ENCODE assay signal across 24 mouse cellular contexts in the genomic region with DNA sequence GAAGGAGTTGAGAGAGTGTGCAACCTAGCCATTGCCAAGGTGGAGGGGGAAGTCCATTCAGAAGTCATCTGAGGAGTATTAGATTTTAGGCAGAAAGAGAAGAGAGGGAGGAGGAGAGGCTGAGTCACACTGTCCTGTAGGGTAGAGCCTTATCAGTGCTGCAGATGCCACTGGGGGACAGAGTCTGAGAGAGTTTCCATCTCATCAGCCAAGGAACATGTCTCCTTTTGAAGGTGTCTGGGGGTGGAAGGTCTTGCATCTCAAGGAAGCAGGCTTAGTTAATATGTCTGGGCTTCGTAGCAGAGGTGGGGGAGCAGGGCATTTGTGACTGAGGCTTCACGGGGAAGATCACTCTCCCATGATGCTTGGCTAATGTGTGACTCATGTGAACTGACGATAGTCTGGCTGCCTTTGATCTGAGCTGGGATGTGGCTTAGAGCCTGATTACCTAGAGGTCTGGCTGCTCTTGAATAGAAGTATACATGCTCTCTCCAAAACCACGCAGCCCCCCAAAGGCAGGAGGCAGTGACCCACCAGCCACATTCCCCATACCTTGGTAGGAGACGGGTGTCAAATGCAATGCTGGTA. TPM values are rescaled to one million over a fixed set of nuclear protein-coding genes. Genes with fewer than 3 reads are reported as not detected.
A peak's percentile ranks its signal among the peaks of the same experiment; 100 is the strongest.
DNase-seq lines count a peak whose midpoint lies in the region; ATAC-seq and TF ChIP-seq lines count a peak whose summit lies in the region.
"Had no signal": no experiment of that assay in that cellular context is flagged by ENCODE, and none has a peak within 500 bp of the region (broad histone marks: within the 10 kb centered on the region; RNA-seq: fewer than 3 reads in every experiment).

No protein-coding gene starts in this region.

- no peaks in the 10 kb centered on the region for H3K27me3 ChIP-seq in kidney, embryonic 16.5 days (ENCODE audit: insufficient read depth, low read length)
- no peaks in the 10 kb centered on the region for H3K27me3 ChIP-seq in ES-Bruce4 (ENCODE audit: control insufficient read depth, insufficient read depth, low read length, poor library complexity, severe bottlenecking)
- H3K27me3 ChIP-seq in hindbrain, embryonic 16.5 days (replicated peaks; ENCODE audit: control insufficient read depth, insufficient read depth, low read length): no peaks in the 10 kb centered on the region
- H3K27me3 ChIP-seq in limb, embryonic 10.5 days (ENCODE audit: low read depth, poor library complexity, severe bottlenecking): peaks cover 18% of the 10 kb centered on the region; the same call in 1 of the 2 replicates
- H3K27me3 ChIP-seq: midbrain, embryonic 13.5 days; stomach, embryonic 15.5 days had no signal

- TF ChIP-seq EP300 in ES-Bruce4 (IDR thresholded peaks at IDR 0.05; ENCODE audit: insufficient read depth, low read depth, low read length): no peak

- DNase-seq in kidney, adult 18-20 months: no peak
- peak; percentile 58 for DNase-seq in MEL-GATA-1-ER (ENCODE audit: extremely low read depth, low read depth)
- DNase-seq in c-Kit-positive CD71-negative TER-119-negative erythroid progenitor cells, embryonic 14.5 days (ENCODE audit: low read depth): peak; percentile 7
- no peak for DNase-seq in left cerebral cortex, adult 9 months (ENCODE audit: low spot score in 2 of 2)
- no peak for DNase-seq in limb, embryonic 10.5 days (ENCODE audit: low spot score)
- DNase-seq: cerebellum, adult 18-20 months; cerebellum, postnatal 14 days; gastrocnemius, postnatal 14 days; heart, adult 18-20 months; heart, postnatal 36 days; kidney, postnatal 25 days; liver, postnatal 0 days; lung, postnatal 36 days had no signal

- H3K9me3 ChIP-seq in kidney, embryonic 16.5 days (ENCODE audit: low read length): no peaks in the 10 kb centered on the region
- H3K9me3 ChIP-seq in ES-Bruce4 (replicated peaks; ENCODE audit: control insufficient read depth, insufficient read depth, low read length, poor library complexity, severe bottlenecking): no peaks in the 10 kb centered on the region
- H3K9me3 ChIP-seq in hindbrain, embryonic 16.5 days (ENCODE audit: control insufficient read depth, low read length): no peaks in the 10 kb centered on the region
- H3K9me3 ChIP-seq in limb, embryonic 10.5 days (replicated peaks): no peaks in the 10 kb centered on the region
- H3K9me3 ChIP-seq: hindbrain, embryonic 12.5 days; liver, embryonic 12.5 days; midbrain, embryonic 13.5 days; stomach, embryonic 15.5 days had no signal

- H3K27ac ChIP-seq in kidney, embryonic 16.5 days (ENCODE audit: low read length): no peak overlapping the region
- peak overlapping the region; percentile 80 for H3K27ac ChIP-seq in ES-Bruce4 (ENCODE audit: insufficient read depth, low read length)
- H3K27ac ChIP-seq in hindbrain, embryonic 16.5 days (ENCODE audit: low read depth, low read length): no peak overlapping the region
- no peak overlapping the region for H3K27ac ChIP-seq in limb, embryonic 10.5 days
- H3K27ac ChIP-seq: hindbrain, embryonic 12.5 days; liver, embryonic 12.5 days; midbrain, embryonic 13.5 days; stomach, embryonic 15.5 days had no signal

- no peak overlapping the region for H3K4me3 ChIP-seq in kidney, embryonic 16.5 days (ENCODE audit: low read length)
- H3K4me3 ChIP-seq in ES-Bruce4 (ENCODE audit: low read depth, low read length): no peak overlapping the region
- no peak overlapping the region for H3K4me3 ChIP-seq in hindbrain, embryonic 16.5 days (ENCODE audit: low read length)
- no peak overlapping the region for H3K4me3 ChIP-seq in limb, embryonic 10.5 days
- H3K4me3 ChIP-seq: erythroblast, embryonic 14.5 days; hindbrain, embryonic 12.5 days; liver, embryonic 12.5 days; midbrain, embryonic 13.5 days; stomach, embryonic 15.5 days had no signal

- WGBS in kidney, embryonic 16.5 days: 69% methylated on average over 5 of the region's 5 CpGs
- WGBS in hindbrain, embryonic 16.5 days: 84% methylated on average over 5 of the region's 5 CpGs
- WGBS in limb, embryonic 10.5 days: 81% methylated on average over 5 of the region's 5 CpGs

- no peak overlapping the region for H3K4me2 ChIP-seq in kidney, embryonic 16.5 days (replicated peaks; ENCODE audit: low read depth, low read length)
- no peak overlapping the region for H3K4me2 ChIP-seq in hindbrain, embryonic 16.5 days (ENCODE audit: low read length)
- H3K4me2 ChIP-seq: heart, embryonic 11.5 days; hindbrain, embryonic 12.5 days; liver, embryonic 12.5 days; midbrain, embryonic 13.5 days; stomach, embryonic 15.5 days had no signal

- H3K9ac ChIP-seq in kidney, embryonic 16.5 days (replicated peaks; ENCODE audit: low read length): no peak overlapping the region
- peak overlapping the region; percentile 38 for H3K9ac ChIP-seq in ES-Bruce4 (ENCODE audit: low read depth, poor library complexity, severe bottlenecking)
- H3K9ac ChIP-seq in hindbrain, embryonic 16.5 days (ENCODE audit: low read depth, low read length): no peak overlapping the region
- H3K9ac ChIP-seq: hindbrain, embryonic 12.5 days; liver, embryonic 12.5 days; liver, postnatal 0 days; midbrain, embryonic 13.5 days; stomach, embryonic 15.5 days had no signal

- peaks cover 5% of the 10 kb centered on the region for H3K4me1 ChIP-seq in kidney, embryonic 16.5 days (ENCODE audit: insufficient read depth, low read length)
- peaks cover 10% of the 10 kb centered on the region for H3K4me1 ChIP-seq in ES-Bruce4 (ENCODE audit: control insufficient read depth, insufficient read depth, low read length)
- peaks cover 32% of the 10 kb centered on the region for H3K4me1 ChIP-seq in hindbrain, embryonic 16.5 days (ENCODE audit: control insufficient read depth, insufficient read depth, low read depth, low read length)
- peaks cover 18% of the 10 kb centered on the region for H3K4me1 ChIP-seq in limb, embryonic 10.5 days
- H3K4me1 ChIP-seq: liver, embryonic 12.5 days had no signal

- TF ChIP-seq CTCF in ES-Bruce4 (IDR thresholded peaks at IDR 0.05; ENCODE audit: low read depth, low read length): no peak

- TF ChIP-seq POLR2A in ES-Bruce4 (IDR thresholded peaks at IDR 0.05; ENCODE audit: insufficient read depth, low read length): no peak

- H3K36me3 ChIP-seq in kidney, embryonic 16.5 days (ENCODE audit: insufficient read depth, low read length): no peaks in the 10 kb centered on the region
- H3K36me3 ChIP-seq in ES-Bruce4 (ENCODE audit: control insufficient read depth, insufficient read depth, low read length, poor library complexity, severe bottlenecking): peaks cover 3% of the 10 kb centered on the region; the same call in 1 of the 2 replicates
- no peaks in the 10 kb centered on the region for H3K36me3 ChIP-seq in hindbrain, embryonic 16.5 days (ENCODE audit: control insufficient read depth, insufficient read depth, low read length)
- no peaks in the 10 kb centered on the region for H3K36me3 ChIP-seq in limb, embryonic 10.5 days
- H3K36me3 ChIP-seq: hindbrain, embryonic 12.5 days; liver, embryonic 12.5 days; midbrain, embryonic 13.5 days; stomach, embryonic 15.5 days had no signal

- peak; percentile 52; the same call in 1 of the 2 replicates for ATAC-seq in kidney, embryonic 16.5 days (ENCODE audit: low FRiP score, low TSS enrichment)
- no peak for ATAC-seq in hindbrain, embryonic 16.5 days
- ATAC-seq: activated CD4-positive, CD25-positive, alpha-beta regulatory T cell, adult 4 months; intestine, postnatal 0 days; liver, embryonic 12.5 days; liver, postnatal 0 days; midbrain, embryonic 13.5 days had no signal

RNA-seq across cellular contexts. Expression of gene Insyn1, which starts 34.5 kb away (rescaled TPM):
- 1.0 and 1.5 TPM in 2 replicates for polyA plus RNA-seq in kidney, embryonic 16.5 days (2015; fragmentation: Nextera tagmentation; extraction: Ambion mirVana)
- 2.2 and 3.8 TPM in 2 replicates for polyA plus RNA-seq in ES-Bruce4 (2011; ENCODE audit: insufficient read depth, insufficient read length, low read depth, missing spikeins)
- 8.5 and 9.6 TPM in 2 replicates for polyA plus RNA-seq in hindbrain, embryonic 16.5 days (2015; fragmentation: Nextera tagmentation; extraction: Ambion mirVana)
- 1.2 and 1.3 TPM in 2 replicates for polyA plus RNA-seq in limb, embryonic 10.5 days (2016; fragmentation: Nextera tagmentation; extraction: Ambion mirVana)
- polyA plus RNA-seq: activated CD4-positive, CD25-positive, alpha-beta regulatory T cell, adult 4 months; erythroblast, embryonic 14.5 days; liver, postnatal 0 days had no signal

Comparison
In these comparisons a context has a peak if more than half of its experiments do, and no peak if none do; other contexts are left out.
1. DNase-seq: peak in MEL-GATA-1-ER (single experiment) and c-Kit-positive CD71-negative TER-119-negative erythroid progenitor cells, embryonic 14.5 days (single experiment); none in kidney, adult 18-20 months (single experiment), left cerebral cortex, adult 9 months (0 of 2) and limb, embryonic 10.5 days (single experiment).